11 mouse cellular contexts compared by ENCODE assay signal in the genomic region with DNA sequence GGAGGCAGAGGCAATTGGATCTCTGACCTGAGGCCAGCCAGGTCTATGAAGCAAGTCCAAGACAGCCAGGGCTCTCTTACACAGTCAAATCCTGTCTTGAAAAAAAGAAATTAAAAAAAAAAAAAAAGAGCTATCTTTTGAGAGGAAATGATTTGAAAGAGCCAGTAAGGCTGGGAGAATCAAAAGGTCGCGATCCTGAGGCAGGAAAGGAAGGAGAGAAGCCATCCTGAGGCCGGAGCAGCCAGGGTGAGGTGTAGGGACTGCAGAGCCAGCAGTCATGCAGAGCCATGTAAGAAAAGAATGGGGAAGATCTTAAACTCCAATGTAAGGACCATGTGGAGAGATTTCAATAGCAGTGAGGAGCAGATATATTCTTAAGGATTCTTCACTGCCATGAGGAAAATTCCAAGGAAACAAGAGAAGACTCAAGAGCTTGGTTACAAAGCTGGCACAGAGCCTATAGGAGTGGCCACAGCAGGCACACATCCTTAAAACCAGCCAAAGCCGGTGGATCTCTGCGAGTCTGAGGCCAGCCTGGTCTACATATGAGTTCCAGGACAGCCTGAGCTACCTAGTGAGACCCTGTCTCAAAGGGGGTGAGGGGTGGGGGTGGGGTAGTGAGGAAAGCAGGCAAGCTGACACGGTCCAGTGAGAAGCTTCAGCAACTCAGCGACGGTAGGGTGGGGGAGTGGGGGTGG.
DNase-seq lines count a peak whose midpoint lies in the region; ATAC-seq and TF ChIP-seq lines count a peak whose summit lies in the region.
"Had no signal": no experiment of that assay in that cellular context is flagged by ENCODE, and none has a peak within 500 bp of the region (broad histone marks: within the 10 kb centered on the region; RNA-seq: fewer than 3 reads in every experiment).

No protein-coding gene starts in this region.

- peaks cover 44% of the 10 kb centered on the region for H3K4me1 ChIP-seq in limb, embryonic 14.5 days (ENCODE audit: control insufficient read depth, insufficient read depth, low read length)
- H3K4me1 ChIP-seq in limb, embryonic 10.5 days: peaks cover 37% of the 10 kb centered on the region
- H3K4me1 ChIP-seq in kidney, embryonic 16.5 days (ENCODE audit: insufficient read depth, low read length): peaks cover 68% of the 10 kb centered on the region

- ATAC-seq in limb, embryonic 14.5 days (ENCODE audit: low FRiP score, low read depth): no peak
- no peak for ATAC-seq in kidney, embryonic 16.5 days (ENCODE audit: low FRiP score, low TSS enrichment)
- ATAC-seq in erythroid progenitor cell, adult 5-6 weeks (replicated peaks; ENCODE audit: low FRiP score, poor library complexity, severe bottlenecking): no peak
- ATAC-seq: Patski had no signal

- H3K4me3 ChIP-seq in gastrocnemius, adult 2 months: no peak overlapping the region
- no peak overlapping the region for H3K4me3 ChIP-seq in limb, embryonic 14.5 days (replicated peaks; ENCODE audit: low read length)
- H3K4me3 ChIP-seq in limb, embryonic 10.5 days: no peak overlapping the region
- no peak overlapping the region for H3K4me3 ChIP-seq in kidney, embryonic 16.5 days (ENCODE audit: low read length)
- H3K4me3 ChIP-seq: layer of hippocampus, adult 2 months had no signal

- H3K9me3 ChIP-seq in limb, embryonic 14.5 days (ENCODE audit: control insufficient read depth, low read length): no peaks in the 10 kb centered on the region
- no peaks in the 10 kb centered on the region for H3K9me3 ChIP-seq in limb, embryonic 10.5 days (replicated peaks)
- H3K9me3 ChIP-seq in kidney, embryonic 16.5 days (ENCODE audit: low read length): no peaks in the 10 kb centered on the region

- H3K36me3 ChIP-seq in limb, embryonic 14.5 days (ENCODE audit: control insufficient read depth, insufficient read depth, low read length): no peaks in the 10 kb centered on the region; the same call in 1 of the 2 replicates
- peaks cover 6% of the 10 kb centered on the region for H3K36me3 ChIP-seq in limb, embryonic 10.5 days
- H3K36me3 ChIP-seq in kidney, embryonic 16.5 days (ENCODE audit: insufficient read depth, low read length): no peaks in the 10 kb centered on the region

- intact Hi-C loops in gastrocnemius, adult 2 months (cut with DNase I): no loop called here

- no peak for TF ChIP-seq CTCF in gastrocnemius, adult 2 months (IDR thresholded peaks at IDR 0.05)

- no peak for DNase-seq in gastrocnemius, adult 2 months
- DNase-seq in gastrocnemius, adult 8-10 months (ENCODE audit: low spot score in 2 of 2): no peak
- no peak for DNase-seq in limb, embryonic 14.5 days (ENCODE audit: low spot score)
- DNase-seq in limb, embryonic 10.5 days (ENCODE audit: low spot score): no peak
- DNase-seq in ES-CJ7 (ENCODE audit: low read depth, low spot score): peak; percentile 20
- no peak for DNase-seq in right cerebral cortex, postnatal 4 days
- DNase-seq: thymus, postnatal 14 days had no signal

- H3K27ac ChIP-seq in gastrocnemius, adult 2 months: peak overlapping the region; percentile 95
- 0 out of 2 replicates have a peak overlapping the region, but pooled peaks have one; percentile 52 for H3K27ac ChIP-seq in limb, embryonic 14.5 days (replicated peaks; ENCODE audit: low read depth, low read length)
- no peak overlapping the region for H3K27ac ChIP-seq in limb, embryonic 10.5 days
- H3K27ac ChIP-seq in kidney, embryonic 16.5 days (ENCODE audit: low read length): peak overlapping the region; percentile 98

- H3K4me2 ChIP-seq in limb, embryonic 14.5 days (replicated peaks; ENCODE audit: low read depth, low read length, severe bottlenecking): no peak overlapping the region
- no peak overlapping the region for H3K4me2 ChIP-seq in kidney, embryonic 16.5 days (replicated peaks; ENCODE audit: low read depth, low read length)

- TF ChIP-seq POLR2A in limb, embryonic 14.5 days (IDR thresholded peaks at IDR 0.05; ENCODE audit: borderline replicate concordance, extremely low read depth, insufficient read depth, insufficient read length): no peak

- WGBS in limb, embryonic 14.5 days: 78% methylated on average over 8 of the region's 8 CpGs
- 82% methylated on average over 8 of the region's 8 CpGs for WGBS in limb, embryonic 10.5 days
- WGBS in kidney, embryonic 16.5 days: 46% methylated on average over 8 of the region's 8 CpGs

- H3K27me3 ChIP-seq in limb, embryonic 14.5 days (ENCODE audit: control insufficient read depth, insufficient read depth, low read length): no peaks in the 10 kb centered on the region
- H3K27me3 ChIP-seq in limb, embryonic 10.5 days (ENCODE audit: low read depth, poor library complexity, severe bottlenecking): no peaks in the 10 kb centered on the region
- H3K27me3 ChIP-seq in kidney, embryonic 16.5 days (ENCODE audit: insufficient read depth, low read length): no peaks in the 10 kb centered on the region
- H3K27me3 ChIP-seq: Patski had no signal

- H3K9ac ChIP-seq in limb, embryonic 14.5 days (ENCODE audit: low read depth, low read length, severe bottlenecking): no peak overlapping the region
- H3K9ac ChIP-seq in kidney, embryonic 16.5 days (replicated peaks; ENCODE audit: low read length): no peak overlapping the region
